Mouse (Mus musculus) liver, embryonic 15.5 days (tissue): ENCODE measurements around the gene Frmpd1. TPM values are rescaled to one million over a fixed set of nuclear protein-coding genes. Genes with fewer than 3 reads are reported as not detected.
A peak's percentile ranks its signal among the peaks of the same experiment; 100 is the strongest.

Source experiments
- ATAC-seq: fragments of 200-750 bp; cut with Nextera tagmentation; 2 replicates; pipeline ENCODE4 v1.8.0; 2017; ENCODE audit warnings: moderate number of reproducible peaks, mild to moderate bottlenecking, moderate library complexity; ENCODE audit not compliant: insufficient read depth
- H3K27ac ChIP-seq: fragments of 300-500 bp; sonication (generic); replicated peaks from 2 replicates; pipeline ENCODE4 v1.5.1; 2015; ENCODE audit warnings: mild to moderate bottlenecking, inconsistent platforms
- H3K27me3 ChIP-seq: fragments of 300-500 bp; sonication (generic); 2 replicates; pipeline ENCODE4 v1.6.1; 2015; ENCODE audit warnings: mild to moderate bottlenecking, inconsistent platforms
- H3K36me3 ChIP-seq: fragments of 300-500 bp; sonication (generic); replicated peaks from 2 replicates; pipeline ENCODE4 v1.6.1; 2015; ENCODE audit warnings: moderate library complexity, mild to moderate bottlenecking, inconsistent platforms
- H3K4me1 ChIP-seq: fragments of 300-500 bp; sonication (generic); replicated peaks from 2 replicates; pipeline ENCODE4 v1.6.1; 2015; ENCODE audit warnings: inconsistent platforms
- H3K4me2 ChIP-seq: fragments of 300-500 bp; sonication (generic); 2 replicates; pipeline ENCODE4 v1.6.1; 2015; ENCODE audit warnings: moderate library complexity, mild to moderate bottlenecking, inconsistent platforms
- H3K4me3 ChIP-seq: fragments of 300-500 bp; sonication (generic); replicated peaks from 2 replicates; pipeline ENCODE4 v1.5.1; 2015; ENCODE audit warnings: mild to moderate bottlenecking, inconsistent platforms
- H3K9ac ChIP-seq: fragments of 300-500 bp; sonication (generic); 2 replicates; pipeline ENCODE4 v1.6.1; 2015; ENCODE audit warnings: moderate library complexity, mild to moderate bottlenecking, inconsistent platforms
- H3K9me3 ChIP-seq: fragments of 300-500 bp; sonication (generic); replicated peaks from 2 replicates; pipeline ENCODE4 v1.6.1; 2016; ENCODE audit warnings: inconsistent platforms
- WGBS: fragments of 180-500 bp; shearing (Covaris S2); methylation state at CpG from one replicate; pipeline ENCODE4 v1.1.7; 2015; ENCODE audit warnings: mixed read lengths; ENCODE audit not compliant: insufficient replicate concordance; 5-methylcytosine and 5-hydroxymethylcytosine counted together
- polyA plus RNA-seq: library from polyadenylated mRNA; unstranded; fragments of >200 nt; fragmentation: Nextera tagmentation; extraction: Ambion mirVana; gene quantifications from 2 replicates; pipeline ENCODE4 v1.2.1, GENCODE M21; 2015

The Frmpd1 gene
- polyA plus RNA-seq, 1 experiment from 2014 or later: 0.25 TPM

GRCm38 (mm10) chr4:45171340-45171739 lies 13.3 kb upstream of the Frmpd1 start:
- no peak overlapping the region for H3K4me3 ChIP-seq
- ATAC-seq: no peak
- H3K27ac ChIP-seq: no peak overlapping the region
- H3K9me3 ChIP-seq: no peaks in the 10 kb centered on the region
- WGBS: 76% methylated on average over 9 of the region's 9 CpGs
- no peaks in the 10 kb centered on the region for H3K27me3 ChIP-seq
- H3K9ac ChIP-seq: no peak overlapping the region
- no peaks in the 10 kb centered on the region for H3K4me1 ChIP-seq
- H3K4me2 ChIP-seq: no peak overlapping the region
- H3K36me3 ChIP-seq: no peaks in the 10 kb centered on the region

- ATAC-seq: no peak
- WGBS: 28% methylated on average over 13 of the region's 13 CpGs
- Histone ChIP-seq H3K27ac (no peak overlapping the region), H3K36me3 (no peaks in the 10 kb centered on the region), H3K4me2 (peak overlapping the region; percentile 83), H3K9ac (no peak overlapping the region), H3K4me3 (peak overlapping the region; percentile 55), H3K9me3 (no peaks in the 10 kb centered on the region), H3K4me1 (peaks cover 10% of the 10 kb centered on the region), H3K27me3 (peaks cover 89% of the 10 kb centered on the region)
Measured at GRCm38 (mm10) chr4:45183818-45184520, 706 bp upstream of the Frmpd1 start.

GRCm38 (mm10) chr4:45185331-45185669 lies 625 bp downstream of the Frmpd1 start:
- Histone ChIP-seq H3K4me2 (peak overlapping the region; percentile 83), H3K9ac (no peak overlapping the region), H3K36me3 (no peaks in the 10 kb centered on the region), H3K27ac (no peak overlapping the region), H3K4me1 (peaks cover 10% of the 10 kb centered on the region), H3K27me3 (peaks cover 90% of the 10 kb centered on the region), H3K9me3 (no peaks in the 10 kb centered on the region), H3K4me3 (peak overlapping the region; percentile 55)
- WGBS: 5% methylated on average over 10 of the region's 10 CpGs
- no peak for ATAC-seq

- ATAC-seq: no peak
- Histone ChIP-seq H3K9ac (no peak overlapping the region), H3K4me3 (no peak overlapping the region), H3K27ac (no peak overlapping the region), H3K9me3 (no peaks in the 10 kb centered on the region), H3K4me1 (no peaks in the 10 kb centered on the region), H3K27me3 (no peaks in the 10 kb centered on the region), H3K4me2 (no peak overlapping the region), H3K36me3 (no peaks in the 10 kb centered on the region)
- 40% methylated on average over 3 of the region's 3 CpGs for WGBS
Measured at GRCm38 (mm10) chr4:45198296-45198695, 13.6 kb downstream of the Frmpd1 start.

GRCm38 (mm10) chr4:45203283-45203682 lies 18.6 kb downstream of the Frmpd1 start:
- H3K9ac ChIP-seq: no peak overlapping the region
- H3K4me3 ChIP-seq: no peak overlapping the region
- ATAC-seq: no peak
- H3K27ac ChIP-seq: no peak overlapping the region
- H3K36me3 ChIP-seq: no peaks in the 10 kb centered on the region
- no peak overlapping the region for H3K4me2 ChIP-seq
- H3K4me1 ChIP-seq: no peaks in the 10 kb centered on the region
- 68% methylated on average over 7 of the region's 7 CpGs for WGBS
- no peaks in the 10 kb centered on the region for H3K9me3 ChIP-seq
- H3K27me3 ChIP-seq: no peaks in the 10 kb centered on the region

- no peak for ATAC-seq
- Histone ChIP-seq H3K4me1 (peaks cover under 1% of the 10 kb centered on the region; the same call in 1 of the 2 replicates), H3K9ac (no peak overlapping the region), H3K4me3 (no peak overlapping the region), H3K27me3 (no peaks in the 10 kb centered on the region; the same call in 1 of the 2 replicates), H3K4me2 (no peak overlapping the region), H3K27ac (no peak overlapping the region), H3K36me3 (no peaks in the 10 kb centered on the region), H3K9me3 (no peaks in the 10 kb centered on the region)
- 26% methylated on average over 4 of the region's 4 CpGs for WGBS
Measured at GRCm38 (mm10) chr4:45207444-45207843, 22.8 kb downstream of the Frmpd1 start.

- Histone ChIP-seq H3K4me2 (no peak overlapping the region), H3K4me3 (no peak overlapping the region), H3K27me3 (no peaks in the 10 kb centered on the region; the same call in 1 of the 2 replicates), H3K9ac (no peak overlapping the region), H3K36me3 (no peaks in the 10 kb centered on the region), H3K9me3 (no peaks in the 10 kb centered on the region), H3K4me1 (peaks cover 4% of the 10 kb centered on the region; the same call in 1 of the 2 replicates), H3K27ac (no peak overlapping the region)
- no peak for ATAC-seq
- WGBS: 70% methylated on average over 12 of the region's 12 CpGs
Measured at GRCm38 (mm10) chr4:45208832-45209363, 24.2 kb downstream of the Frmpd1 start.

- no peaks in the 10 kb centered on the region for H3K9me3 ChIP-seq
- peaks cover 4% of the 10 kb centered on the region; the same call in 1 of the 2 replicates for H3K4me1 ChIP-seq
- no peak overlapping the region for H3K27ac ChIP-seq
- no peak overlapping the region for H3K9ac ChIP-seq
- no peak for ATAC-seq
- no peak overlapping the region for H3K4me3 ChIP-seq
- 30% methylated on average over 11 of the region's 11 CpGs for WGBS
- H3K27me3 ChIP-seq: no peaks in the 10 kb centered on the region; the same call in 1 of the 2 replicates
- no peaks in the 10 kb centered on the region for H3K36me3 ChIP-seq
- H3K4me2 ChIP-seq: no peak overlapping the region
Measured at GRCm38 (mm10) chr4:45212342-45213063, 27.8 kb downstream of the Frmpd1 start.

- Histone ChIP-seq H3K27me3 (peaks cover 3% of the 10 kb centered on the region; the same call in 1 of the 2 replicates), H3K9me3 (no peaks in the 10 kb centered on the region), H3K4me2 (no peak overlapping the region), H3K4me1 (no peaks in the 10 kb centered on the region), H3K4me3 (no peak overlapping the region), H3K9ac (no peak overlapping the region), H3K36me3 (no peaks in the 10 kb centered on the region), H3K27ac (no peak overlapping the region)
- no peak for ATAC-seq
- WGBS: 75% methylated on average over 8 of the region's 8 CpGs
Measured at GRCm38 (mm10) chr4:45219946-45220345, 35.3 kb downstream of the Frmpd1 start.

- no peaks in the 10 kb centered on the region for H3K9me3 ChIP-seq
- H3K4me3 ChIP-seq: no peak overlapping the region
- no peak overlapping the region for H3K4me2 ChIP-seq
- WGBS: 66% methylated on average over 2 of the region's 2 CpGs
- no peaks in the 10 kb centered on the region for H3K4me1 ChIP-seq
- peaks cover 3% of the 10 kb centered on the region; the same call in 1 of the 2 replicates for H3K27me3 ChIP-seq
- no peak for ATAC-seq
- no peak overlapping the region for H3K27ac ChIP-seq
- H3K9ac ChIP-seq: no peak overlapping the region
- H3K36me3 ChIP-seq: no peaks in the 10 kb centered on the region
Measured at GRCm38 (mm10) chr4:45222395-45222794, 37.7 kb downstream of the Frmpd1 start.

GRCm38 (mm10) chr4:45230263-45230662 lies 45.6 kb downstream of the Frmpd1 start:
- no peak for ATAC-seq
- 63% methylated on average over 5 of the region's 5 CpGs for WGBS
- Histone ChIP-seq H3K9me3 (no peaks in the 10 kb centered on the region), H3K27me3 (no peaks in the 10 kb centered on the region), H3K9ac (no peak overlapping the region), H3K4me2 (no peak overlapping the region), H3K4me3 (no peak overlapping the region), H3K27ac (no peak overlapping the region), H3K36me3 (no peaks in the 10 kb centered on the region), H3K4me1 (no peaks in the 10 kb centered on the region)
